Mouse (Mus musculus) intestine, embryonic 15.5 days (tissue): Measurements from ENCODE around the gene Snx29. TPM values are rescaled to one million over a fixed set of nuclear protein-coding genes. Genes with fewer than 3 reads are reported as not detected.

Experiments
- ATAC-seq: fragments of 200-750 bp; cut with Nextera tagmentation; 2 replicates; pipeline ENCODE4 v1.8.0; 2017; ENCODE audit warnings: moderate TSS enrichment, moderate library complexity
- H3K27ac ChIP-seq: fragments of 300-500 bp; sonication (generic); 2 replicates; pipeline ENCODE4 v1.5.1; 2015; ENCODE audit warnings: mild to moderate bottlenecking, inconsistent platforms
- H3K27me3 ChIP-seq: fragments of 300-500 bp; sonication (generic); replicated peaks from 2 replicates; pipeline ENCODE4 v1.6.1; 2015; ENCODE audit warnings: inconsistent platforms
- H3K36me3 ChIP-seq: fragments of 300-500 bp; sonication (generic); 2 replicates; pipeline ENCODE4 v1.6.1; 2015; ENCODE audit warnings: inconsistent platforms
- H3K4me1 ChIP-seq: fragments of 300-500 bp; sonication (generic); replicated peaks from 2 replicates; pipeline ENCODE4 v1.6.1; 2015; ENCODE audit warnings: inconsistent platforms
- H3K4me2 ChIP-seq: fragments of 300-500 bp; sonication (generic); replicated peaks from 2 replicates; pipeline ENCODE4 v1.6.1; 2015; ENCODE audit warnings: mild to moderate bottlenecking, inconsistent platforms
- H3K4me3 ChIP-seq: fragments of 300-500 bp; sonication (generic); replicated peaks from 2 replicates; pipeline ENCODE4 v1.5.1; 2015; ENCODE audit warnings: inconsistent platforms
- H3K9ac ChIP-seq: fragments of 300-500 bp; sonication (generic); 2 replicates; pipeline ENCODE4 v1.6.1; 2015; ENCODE audit warnings: inconsistent platforms
- H3K9me3 ChIP-seq: fragments of 300-500 bp; sonication (generic); 2 replicates; pipeline ENCODE4 v1.6.1; 2016; ENCODE audit warnings: inconsistent platforms
- WGBS: fragments of 180-500 bp; shearing (Covaris S2); methylation state at CpG from one replicate; pipeline ENCODE4 v1.1.7; 2015; 5-methylcytosine and 5-hydroxymethylcytosine counted together
- polyA plus RNA-seq: library from polyadenylated mRNA; unstranded; fragments of >200 nt; fragmentation: Nextera tagmentation; extraction: Ambion mirVana; gene quantifications from 2 replicates; pipeline ENCODE4 v1.2.1, GENCODE M21; 2015

Gene Snx29
- polyA plus RNA-seq, 1 experiment from 2014 or later, result 5.7 TPM

DNA sequence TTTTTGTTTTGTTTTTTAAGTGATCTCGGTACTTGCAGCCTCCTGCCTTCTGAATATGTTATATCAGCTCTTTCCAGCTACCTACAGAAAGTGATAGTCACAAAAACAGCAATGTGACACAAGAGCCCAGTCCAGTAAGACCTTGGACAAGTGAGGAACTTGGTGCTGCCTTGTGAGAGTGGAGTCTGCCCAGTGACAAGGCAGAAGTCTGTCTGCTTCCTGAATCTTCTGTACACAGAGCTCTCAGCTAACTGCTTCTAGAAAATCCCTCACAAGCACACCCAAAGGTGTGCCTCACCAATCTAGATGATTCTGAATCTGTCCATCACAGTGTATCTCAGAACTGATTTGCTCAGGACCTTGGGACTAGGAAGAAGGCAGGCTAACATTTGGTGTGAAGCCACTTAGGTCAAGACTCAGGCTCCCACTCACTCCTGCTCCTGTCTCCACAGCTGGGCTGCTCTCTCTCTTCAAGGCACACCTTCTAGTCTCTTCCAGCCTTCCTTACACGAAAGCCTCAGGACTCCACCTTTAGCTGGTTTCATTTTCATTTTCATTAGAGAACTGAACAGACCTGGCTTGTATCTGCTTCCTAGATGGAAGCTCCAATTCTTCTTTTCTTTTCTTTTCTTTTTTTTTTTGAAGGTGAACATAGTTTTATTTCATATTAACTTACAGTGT lies 330.1 kb downstream of the Snx29 start:
- no peak for ATAC-seq
- Histone ChIP-seq H3K36me3 (no peaks in the 10 kb centered on the region), H3K9me3 (no peaks in the 10 kb centered on the region), H3K4me2 (no peak overlapping the region), H3K27me3 (no peaks in the 10 kb centered on the region), H3K4me3 (no peak overlapping the region), H3K27ac (no peak overlapping the region), H3K9ac (no peak overlapping the region), H3K4me1 (no peaks in the 10 kb centered on the region)
- 74% methylated on average over 2 of the region's 2 CpGs for WGBS

DNA sequence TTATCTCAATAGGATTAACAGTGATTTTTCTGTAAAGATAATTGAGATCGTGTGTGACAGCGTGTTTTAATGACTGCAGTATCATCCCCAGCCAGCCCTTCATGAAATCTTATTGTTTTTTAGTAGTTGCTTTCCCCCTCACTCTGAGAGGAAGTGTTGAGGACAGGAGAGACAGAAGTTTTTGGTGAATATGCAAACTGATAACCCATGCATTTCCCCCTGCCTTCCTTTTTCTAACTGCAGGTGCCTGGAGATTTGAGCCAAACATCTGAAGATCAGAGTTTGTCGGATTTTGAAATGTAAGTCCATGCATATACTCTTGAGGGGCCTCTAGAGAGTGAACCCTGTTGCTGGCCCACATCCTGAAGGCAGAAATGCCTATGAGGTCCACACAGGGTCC lies 333.2 kb downstream of the Snx29 start:
- 88% methylated on average over 3 of the region's 3 CpGs for WGBS
- no peak overlapping the region for H3K4me2 ChIP-seq
- H3K4me3 ChIP-seq, result no peak overlapping the region
- H3K9ac ChIP-seq, result no peak overlapping the region
- no peaks in the 10 kb centered on the region for H3K4me1 ChIP-seq
- no peak for ATAC-seq
- no peaks in the 10 kb centered on the region for H3K9me3 ChIP-seq
- H3K27ac ChIP-seq, result no peak overlapping the region
- no peaks in the 10 kb centered on the region for H3K36me3 ChIP-seq
- no peaks in the 10 kb centered on the region for H3K27me3 ChIP-seq

DNA sequence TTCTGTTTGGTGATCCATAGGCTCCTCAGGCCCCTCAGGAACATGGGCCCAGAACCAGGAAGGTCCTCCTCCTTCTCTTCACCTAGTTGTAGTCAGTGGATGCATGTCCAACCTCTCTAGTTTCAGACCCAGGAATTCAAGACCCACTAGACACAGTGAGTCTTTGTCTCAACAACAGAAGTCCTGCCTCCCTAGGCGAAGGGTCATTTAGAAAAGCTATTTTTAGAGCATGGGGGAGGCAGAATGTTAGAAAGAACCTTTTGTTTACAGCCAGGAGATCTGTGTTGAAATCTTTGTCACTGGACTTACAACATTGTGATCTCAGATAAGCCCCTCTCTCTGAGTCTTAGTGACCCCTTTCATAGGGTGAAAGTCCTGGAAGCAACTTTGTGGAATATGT lies 334.4 kb downstream of the Snx29 start:
- Histone ChIP-seq H3K36me3 (no peaks in the 10 kb centered on the region), H3K4me2 (no peak overlapping the region), H3K4me1 (no peaks in the 10 kb centered on the region), H3K9ac (no peak overlapping the region), H3K27me3 (no peaks in the 10 kb centered on the region), H3K27ac (peak overlapping the region; percentile 3; the same call in 1 of the 2 replicates), H3K4me3 (no peak overlapping the region), H3K9me3 (no peaks in the 10 kb centered on the region)
- WGBS, result 28% methylated on average over 1 of the region's 1 CpGs
- ATAC-seq, result no peak

- no peaks in the 10 kb centered on the region for H3K4me1 ChIP-seq
- H3K27me3 ChIP-seq, result no peaks in the 10 kb centered on the region
- no peak for ATAC-seq
- no peak overlapping the region for H3K27ac ChIP-seq
- WGBS, result 85% methylated on average over 6 of the region's 6 CpGs
- no peak overlapping the region for H3K4me2 ChIP-seq
- H3K36me3 ChIP-seq, result no peaks in the 10 kb centered on the region
- no peak overlapping the region for H3K4me3 ChIP-seq
- no peak overlapping the region for H3K9ac ChIP-seq
- no peaks in the 10 kb centered on the region for H3K9me3 ChIP-seq
Observed at GRCm38 (mm10) chr16:11659111-11659720, 336.5 kb downstream of the Snx29 start.

DNA sequence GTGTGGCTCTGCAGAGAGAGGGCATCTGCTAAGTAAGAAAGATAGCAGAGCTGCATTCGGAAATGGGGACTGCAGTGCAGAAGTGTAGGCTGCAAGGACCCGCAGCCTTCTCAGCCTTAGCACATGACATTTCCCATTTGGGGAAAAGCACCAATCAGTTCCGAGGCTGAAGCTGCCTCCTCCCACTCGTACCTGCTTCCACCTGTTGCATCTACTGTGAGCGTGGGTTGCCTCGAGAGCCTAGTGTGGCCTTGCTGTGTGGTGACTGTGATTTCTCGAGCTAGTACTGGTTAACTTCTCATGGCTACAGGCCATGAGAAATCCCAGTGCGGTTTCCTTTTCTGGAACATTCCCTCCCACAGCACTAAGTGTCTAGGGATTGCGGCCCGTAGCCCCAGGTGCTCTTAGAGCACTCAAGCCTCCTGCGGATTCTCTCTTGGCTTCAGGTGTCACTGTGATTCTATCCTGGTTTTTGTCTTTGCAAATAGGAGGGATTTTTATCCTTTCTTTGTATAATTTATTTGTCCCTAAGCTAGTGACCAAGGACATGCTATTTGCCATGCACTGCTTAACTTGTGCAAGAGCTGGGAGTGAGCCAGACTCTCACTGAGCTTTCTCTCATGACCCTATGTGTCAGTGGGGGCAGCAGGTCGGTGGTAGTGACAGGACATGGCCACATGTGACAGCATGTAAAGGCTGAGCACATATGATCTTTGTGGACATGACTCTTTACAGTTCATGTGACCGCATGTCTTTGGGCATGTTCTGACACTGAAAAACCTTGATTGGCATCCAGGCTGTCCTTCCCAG lies 342.4 kb downstream of the Snx29 start:
- Histone ChIP-seq H3K36me3 (no peaks in the 10 kb centered on the region), H3K4me1 (no peaks in the 10 kb centered on the region), H3K4me2 (no peak overlapping the region), H3K4me3 (no peak overlapping the region), H3K27ac (no peak overlapping the region), H3K9me3 (no peaks in the 10 kb centered on the region), H3K9ac (no peak overlapping the region), H3K27me3 (no peaks in the 10 kb centered on the region)
- 80% methylated on average over 13 of the region's 13 CpGs for WGBS
- no peak for ATAC-seq

DNA sequence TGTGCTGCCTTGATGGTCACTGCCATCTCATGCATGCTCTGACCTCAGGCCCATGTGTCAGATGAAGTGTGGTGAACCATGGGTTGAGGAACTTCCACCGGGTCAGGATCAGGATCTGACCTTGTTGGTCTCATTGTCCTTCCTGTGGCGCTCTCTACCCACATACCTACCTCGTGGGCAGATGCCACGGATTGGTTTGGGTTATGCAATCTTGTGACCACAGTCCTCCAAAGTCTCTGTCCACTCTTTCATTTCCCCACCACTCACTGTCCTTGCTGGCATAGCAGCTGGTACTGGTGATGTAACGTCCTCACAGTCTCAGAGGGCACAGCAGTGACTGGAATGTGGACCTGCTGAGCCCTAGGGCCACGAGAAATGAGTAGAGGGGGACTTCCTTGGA lies 343.2 kb downstream of the Snx29 start:
- no peak for ATAC-seq
- WGBS, result 86% methylated on average over 6 of the region's 6 CpGs
- H3K27ac ChIP-seq, result no peak overlapping the region
- H3K9me3 ChIP-seq, result no peaks in the 10 kb centered on the region
- H3K9ac ChIP-seq, result no peak overlapping the region
- no peaks in the 10 kb centered on the region for H3K36me3 ChIP-seq
- H3K4me3 ChIP-seq, result no peak overlapping the region
- H3K4me2 ChIP-seq, result no peak overlapping the region
- H3K27me3 ChIP-seq, result no peaks in the 10 kb centered on the region
- H3K4me1 ChIP-seq, result no peaks in the 10 kb centered on the region

GRCm38 (mm10) chr16:11668375-11668774 lies 345.7 kb downstream of the Snx29 start:
- H3K9me3 ChIP-seq, result no peaks in the 10 kb centered on the region
- 81% methylated on average over 1 of the region's 1 CpGs for WGBS

DNA sequence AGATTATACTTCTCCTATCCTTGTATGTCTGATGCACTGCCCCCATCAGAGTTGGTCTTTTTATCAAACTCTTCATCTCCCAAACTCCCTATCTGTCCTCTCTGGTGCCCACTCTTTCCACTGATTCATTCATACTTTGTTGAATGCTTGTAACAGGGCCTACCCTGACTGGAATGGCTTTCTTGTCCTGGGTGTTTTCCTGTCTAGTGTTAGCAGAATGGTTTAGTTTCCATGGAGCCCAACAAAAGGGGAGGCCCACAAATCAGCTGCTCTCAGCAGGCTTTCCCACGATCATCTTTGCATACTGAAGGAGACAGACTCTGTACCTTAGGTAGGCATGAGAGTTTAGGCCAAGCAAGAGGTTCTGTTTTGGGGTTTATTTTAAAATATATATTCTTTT lies 346.2 kb downstream of the Snx29 start:
- WGBS, result 79% methylated on average over 1 of the region's 1 CpGs
- Histone ChIP-seq H3K9me3 (no peaks in the 10 kb centered on the region), H3K4me1 (no peaks in the 10 kb centered on the region), H3K4me2 (no peak overlapping the region), H3K36me3 (no peaks in the 10 kb centered on the region), H3K27ac (no peak overlapping the region), H3K4me3 (no peak overlapping the region), H3K9ac (no peak overlapping the region), H3K27me3 (no peaks in the 10 kb centered on the region)
- no peak for ATAC-seq

More at GRCm38 (mm10) chr16:11668375-11668774, 345.7 kb downstream of the Snx29 start:
- no peak overlapping the region for H3K4me3 ChIP-seq
- no peak for ATAC-seq
- no peaks in the 10 kb centered on the region for H3K4me1 ChIP-seq
- no peak overlapping the region for H3K9ac ChIP-seq
- no peak overlapping the region for H3K27ac ChIP-seq
- no peaks in the 10 kb centered on the region for H3K36me3 ChIP-seq
- no peak overlapping the region for H3K4me2 ChIP-seq
- H3K27me3 ChIP-seq, result no peaks in the 10 kb centered on the region

- 81% methylated on average over 9 of the region's 9 CpGs for WGBS
Observed at GRCm38 (mm10) chr16:11670251-11670970, 347.7 kb downstream of the Snx29 start.

GRCm38 (mm10) chr16:11670971-11671310 lies 348.2 kb downstream of the Snx29 start:
- Histone ChIP-seq H3K27ac (no peak overlapping the region), H3K4me2 (no peak overlapping the region), H3K9ac (no peak overlapping the region), H3K9me3 (no peaks in the 10 kb centered on the region), H3K27me3 (no peaks in the 10 kb centered on the region), H3K4me3 (no peak overlapping the region), H3K4me1 (no peaks in the 10 kb centered on the region), H3K36me3 (no peaks in the 10 kb centered on the region)
- no peak for ATAC-seq
- 65% methylated on average over 6 of the region's 6 CpGs for WGBS

More at GRCm38 (mm10) chr16:11670251-11670970, 347.7 kb downstream of the Snx29 start:
- no peaks in the 10 kb centered on the region for H3K4me1 ChIP-seq
- no peak overlapping the region for H3K27ac ChIP-seq
- no peaks in the 10 kb centered on the region for H3K36me3 ChIP-seq
- no peak for ATAC-seq
- no peaks in the 10 kb centered on the region for H3K27me3 ChIP-seq
- no peaks in the 10 kb centered on the region for H3K9me3 ChIP-seq
- no peak overlapping the region for H3K4me2 ChIP-seq
- H3K4me3 ChIP-seq, result no peak overlapping the region
- H3K9ac ChIP-seq, result no peak overlapping the region

- Histone ChIP-seq H3K4me3 (no peak overlapping the region), H3K27me3 (no peaks in the 10 kb centered on the region), H3K27ac (no peak overlapping the region), H3K4me1 (no peaks in the 10 kb centered on the region), H3K9me3 (no peaks in the 10 kb centered on the region), H3K4me2 (no peak overlapping the region), H3K36me3 (no peaks in the 10 kb centered on the region), H3K9ac (no peak overlapping the region)
- WGBS, result 70% methylated on average over 4 of the region's 4 CpGs
- no peak for ATAC-seq
Observed at GRCm38 (mm10) chr16:11676006-11676405, 353.3 kb downstream of the Snx29 start.

DNA sequence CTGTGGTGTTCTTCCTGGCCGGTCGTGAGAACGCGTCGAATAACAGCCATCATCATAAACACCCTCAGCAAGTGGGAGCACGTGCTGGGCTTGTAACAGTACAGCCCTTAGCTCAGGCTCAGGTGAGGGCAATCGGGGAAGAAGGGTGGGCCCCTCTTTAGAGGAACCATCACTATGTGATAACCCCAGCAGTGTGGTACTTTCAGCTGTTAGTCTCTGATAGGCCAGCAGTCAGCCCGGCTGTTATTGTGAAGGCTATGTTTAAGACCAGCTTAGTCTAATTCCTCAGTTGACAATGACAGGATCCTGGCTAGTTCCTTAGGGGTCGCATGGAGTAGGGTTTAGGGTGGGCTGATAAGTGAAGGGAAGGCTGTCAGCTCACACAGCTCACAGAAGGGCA lies 362.6 kb downstream of the Snx29 start:
- no peak overlapping the region for H3K27ac ChIP-seq
- H3K27me3 ChIP-seq, result no peaks in the 10 kb centered on the region
- WGBS, result 89% methylated on average over 9 of the region's 9 CpGs
- H3K9ac ChIP-seq, result no peak overlapping the region
- H3K36me3 ChIP-seq, result no peaks in the 10 kb centered on the region
- H3K4me2 ChIP-seq, result no peak overlapping the region
- H3K9me3 ChIP-seq, result no peaks in the 10 kb centered on the region
- no peaks in the 10 kb centered on the region for H3K4me1 ChIP-seq
- no peak for ATAC-seq
- H3K4me3 ChIP-seq, result no peak overlapping the region
